Mouse (Mus musculus): Measurements from ENCODE around the gene Col15a1.

DNA sequence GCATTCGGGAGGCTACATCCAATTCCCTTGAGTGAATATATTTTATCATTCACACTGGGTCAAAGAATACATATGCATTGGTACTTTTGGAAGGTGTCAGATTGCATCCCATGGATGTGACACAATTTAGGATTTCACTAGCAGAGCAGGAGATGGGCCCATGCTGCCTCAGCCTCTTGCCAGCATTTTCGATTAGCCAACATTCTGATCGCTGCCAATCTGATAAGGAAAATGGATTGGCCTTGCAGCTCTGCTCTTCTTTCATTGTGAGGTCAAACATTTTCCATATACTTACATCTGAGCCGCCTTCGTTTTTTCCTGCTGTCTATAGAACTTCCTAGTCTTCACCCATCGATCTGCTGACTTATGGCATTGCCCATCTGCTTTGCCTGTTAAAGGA is 31.2 kb downstream of the Col15a1 start:
- no peak for TF ChIP-seq CTCF (IDR thresholded peaks at IDR 0.05; ENCODE audit: borderline replicate concordance, insufficient read depth, low read length)
- no peak for TF ChIP-seq POLR2A (IDR thresholded peaks at IDR 0.05; ENCODE audit: low read depth, low read length)
